Mouse (Mus musculus): ENCODE data around the gene 1700021F05Rik. TPM values are rescaled to one million over a fixed set of nuclear protein-coding genes. Genes with fewer than 3 reads are reported as not detected.

1700021F05Rik gene
- polyA plus RNA-seq, 1 experiment from 2014 or later, result 57.2 TPM

DNA sequence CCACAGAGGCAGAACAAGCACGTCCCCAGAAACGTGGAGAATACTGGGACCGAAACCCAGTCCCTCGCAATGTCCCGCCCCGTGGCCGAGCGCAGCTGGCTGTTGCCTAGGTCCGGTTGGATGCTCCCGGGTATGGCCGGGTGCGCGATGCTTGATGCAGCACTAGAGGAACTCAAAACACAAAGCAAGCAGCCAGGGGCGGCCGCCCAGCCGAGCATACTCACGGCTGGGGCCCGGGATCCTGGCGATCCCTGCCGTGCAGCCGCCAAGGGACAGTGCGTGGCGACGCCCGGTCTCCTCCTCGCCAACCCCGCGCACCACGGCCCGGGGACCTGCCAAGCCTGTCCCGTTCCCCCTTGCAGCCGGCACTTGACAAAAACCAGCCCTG, 37.6 kb upstream of the 1700021F05Rik start:
- no peaks in the 10 kb centered on the region for H3K9me3 ChIP-seq (ENCODE audit: control insufficient read depth, low read depth, low read length)
- H3K36me3 ChIP-seq (ENCODE audit: control insufficient read depth, insufficient read depth, low read length), result peaks cover 9% of the 10 kb centered on the region; the same call in 1 of the 2 replicates
- peak overlapping the region; percentile 90 for H3K9ac ChIP-seq (replicated peaks; ENCODE audit: low read depth, low read length)
- no peaks in the 10 kb centered on the region for H3K4me1 ChIP-seq (ENCODE audit: control insufficient read depth, insufficient read depth, low read length)
- under 1% methylated on average over 32 of the region's 32 CpGs for WGBS
- peak overlapping the region; percentile 97 for H3K27ac ChIP-seq (ENCODE audit: low read length)
- H3K4me3 ChIP-seq (ENCODE audit: low read depth, low read length), result peak overlapping the region; percentile 77
- peak; percentile 20; the same call in 1 of the 2 replicates for ATAC-seq (ENCODE audit: insufficient number of reproducible peaks, insufficient read depth, low FRiP score, low read depth)
- H3K4me2 ChIP-seq (replicated peaks; ENCODE audit: low read depth, low read length), result peak overlapping the region; percentile 92
- H3K27me3 ChIP-seq (ENCODE audit: control insufficient read depth, insufficient read depth, low read length), result no peaks in the 10 kb centered on the region

DNA sequence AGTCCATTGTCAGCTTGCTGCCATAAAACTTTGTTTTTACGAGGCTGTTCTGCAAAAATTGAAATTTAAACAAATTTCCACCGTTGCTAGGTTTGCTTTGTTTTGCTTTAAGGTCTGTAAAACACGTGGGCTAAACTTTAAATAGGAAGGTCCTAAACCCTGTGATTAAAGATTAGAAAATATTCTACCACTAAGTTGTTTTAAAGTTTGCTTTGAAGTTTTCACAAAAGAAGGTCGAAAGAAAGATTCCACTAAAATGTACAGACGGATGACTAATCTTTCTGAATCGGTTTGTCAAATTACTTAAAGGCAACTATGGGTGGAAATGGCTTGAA, 37.2 kb upstream of the 1700021F05Rik start, which contains the start of gene Cd24a:
Cd24a (plus strand) TSS at position 288 of the 335 bp plus-strand sequence.
- ATAC-seq (ENCODE audit: insufficient number of reproducible peaks, insufficient read depth, low FRiP score, low read depth), result no peak

DNA sequence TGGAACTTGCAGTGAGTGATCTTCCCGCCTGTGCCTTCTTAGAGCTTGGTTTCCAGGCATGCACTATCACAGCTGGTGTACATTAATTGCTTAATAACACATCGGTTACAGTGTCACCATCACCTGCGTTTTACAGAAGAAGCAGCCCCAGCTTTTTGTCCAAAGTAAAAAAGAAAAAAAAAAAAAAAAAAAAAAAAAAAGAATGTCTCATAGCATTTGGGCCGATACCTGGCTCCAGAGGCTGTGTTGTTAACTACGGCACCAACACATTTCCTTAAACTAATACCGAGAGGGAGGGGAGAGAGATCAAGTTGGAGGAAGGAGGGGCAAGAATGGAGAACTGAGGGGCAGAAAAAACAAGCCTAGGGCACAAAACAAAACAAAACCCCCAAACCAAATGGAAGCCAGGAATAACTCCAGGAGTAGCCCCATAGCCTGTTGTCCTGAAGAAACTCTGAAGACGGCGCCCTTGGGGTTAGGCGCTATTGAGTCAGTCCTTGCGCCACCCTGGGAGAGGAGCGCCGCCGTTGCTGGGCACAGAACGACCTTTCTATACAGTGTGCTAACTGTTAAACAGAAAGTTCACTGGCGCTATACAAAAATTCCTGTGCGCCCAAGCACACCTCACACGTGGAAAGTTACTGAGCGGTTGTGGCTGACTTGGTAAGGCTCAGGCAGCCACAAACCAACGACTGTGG, 36.7 kb upstream of the 1700021F05Rik start:
- Histone ChIP-seq H3K9ac (replicated peaks; ENCODE audit: low read depth, low read length) (0 out of 2 replicates have a peak overlapping the region, but pooled peaks have one; percentile 6), H3K9me3 (ENCODE audit: control insufficient read depth, low read depth, low read length) (no peaks in the 10 kb centered on the region), H3K27me3 (ENCODE audit: control insufficient read depth, insufficient read depth, low read length) (no peaks in the 10 kb centered on the region), H3K4me3 (ENCODE audit: low read depth, low read length) (peak overlapping the region; percentile 77), H3K27ac (ENCODE audit: low read length) (peak overlapping the region; percentile 97; the same call in 1 of the 2 replicates), H3K36me3 (ENCODE audit: control insufficient read depth, insufficient read depth, low read length) (peaks cover 3% of the 10 kb centered on the region; the same call in 1 of the 2 replicates), H3K4me1 (ENCODE audit: control insufficient read depth, insufficient read depth, low read length) (no peaks in the 10 kb centered on the region), H3K4me2 (replicated peaks; ENCODE audit: low read depth, low read length) (peak overlapping the region; percentile 92)
- no peak for ATAC-seq (ENCODE audit: insufficient number of reproducible peaks, insufficient read depth, low FRiP score, low read depth)
- 19% methylated on average over 19 of the region's 19 CpGs for WGBS

More for the DNA sequence above, 37.2 kb upstream of the 1700021F05Rik start, which contains the start of gene Cd24a:
- WGBS, result under 1% methylated on average over 6 of the region's 6 CpGs
- Histone ChIP-seq H3K27me3 (ENCODE audit: control insufficient read depth, insufficient read depth, low read length) (no peaks in the 10 kb centered on the region), H3K36me3 (ENCODE audit: control insufficient read depth, insufficient read depth, low read length) (peaks cover 5% of the 10 kb centered on the region; the same call in 1 of the 2 replicates), H3K9me3 (ENCODE audit: control insufficient read depth, low read depth, low read length) (no peaks in the 10 kb centered on the region), H3K4me2 (replicated peaks; ENCODE audit: low read depth, low read length) (peak within 1 kb of the TSS; percentile 92), H3K27ac (ENCODE audit: low read length) (peak within 1 kb of the TSS; percentile 97), H3K4me1 (ENCODE audit: control insufficient read depth, insufficient read depth, low read length) (no peaks in the 10 kb centered on the region), H3K9ac (replicated peaks; ENCODE audit: low read depth, low read length) (peak within 1 kb of the TSS; percentile 90), H3K4me3 (ENCODE audit: low read depth, low read length) (peak within 1 kb of the TSS; percentile 77)

DNA sequence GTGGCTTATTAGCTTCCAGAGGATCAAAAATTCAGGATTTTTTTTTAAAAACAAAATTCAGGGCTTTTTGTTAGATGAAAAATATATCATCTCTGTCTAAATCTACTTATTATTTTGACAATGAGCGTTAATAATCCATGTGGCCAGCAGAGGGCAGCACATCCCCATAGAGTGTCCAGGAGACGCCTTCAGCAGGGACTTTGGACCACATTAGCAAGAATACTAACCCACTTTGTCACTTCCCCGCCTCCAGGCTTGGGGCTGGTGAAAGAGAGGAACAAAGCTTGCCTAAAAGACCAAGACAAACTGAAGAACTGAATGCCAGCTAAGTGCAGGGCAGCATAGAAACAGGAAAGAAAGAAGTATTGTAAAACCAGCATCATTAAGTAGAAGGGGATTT, 34.2 kb upstream of the 1700021F05Rik start:
- Histone ChIP-seq H3K4me3 (ENCODE audit: low read depth, low read length) (no peak overlapping the region), H3K9me3 (ENCODE audit: control insufficient read depth, low read depth, low read length) (peaks cover 6% of the 10 kb centered on the region; the same call in 1 of the 2 replicates), H3K4me1 (ENCODE audit: control insufficient read depth, insufficient read depth, low read length) (no peaks in the 10 kb centered on the region), H3K36me3 (ENCODE audit: control insufficient read depth, insufficient read depth, low read length) (no peaks in the 10 kb centered on the region), H3K27ac (ENCODE audit: low read length) (no peak overlapping the region), H3K27me3 (ENCODE audit: control insufficient read depth, insufficient read depth, low read length) (no peaks in the 10 kb centered on the region), H3K4me2 (replicated peaks; ENCODE audit: low read depth, low read length) (no peak overlapping the region), H3K9ac (replicated peaks; ENCODE audit: low read depth, low read length) (no peak overlapping the region)
- ATAC-seq (ENCODE audit: insufficient number of reproducible peaks, insufficient read depth, low FRiP score, low read depth), result no peak
- WGBS, result under 1% methylated on average over 3 of the region's 3 CpGs

DNA sequence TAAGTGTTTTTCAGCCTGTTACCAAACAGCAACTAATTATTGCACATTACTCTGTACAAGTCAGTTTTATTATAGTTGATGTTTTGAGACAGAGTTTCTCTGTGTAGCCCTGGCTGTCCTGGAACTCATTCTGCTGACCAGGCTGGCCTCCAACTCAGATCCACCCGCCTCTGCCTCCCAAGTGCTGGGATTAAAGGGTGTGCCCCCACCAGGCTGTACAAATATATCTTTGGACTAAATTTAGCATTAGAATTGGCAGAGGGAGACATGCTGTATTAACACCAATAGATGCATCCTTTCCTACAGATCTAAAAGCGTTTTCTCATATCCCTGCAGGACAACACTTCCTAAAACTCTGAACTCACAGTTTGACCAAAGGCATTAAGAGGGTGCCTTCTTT, 33.6 kb upstream of the 1700021F05Rik start:
- H3K4me3 ChIP-seq (ENCODE audit: low read depth, low read length), result no peak overlapping the region
- no peaks in the 10 kb centered on the region for H3K4me1 ChIP-seq (ENCODE audit: control insufficient read depth, insufficient read depth, low read length)
- no peaks in the 10 kb centered on the region for H3K27me3 ChIP-seq (ENCODE audit: control insufficient read depth, insufficient read depth, low read length)
- no peak overlapping the region for H3K27ac ChIP-seq (ENCODE audit: low read length)
- ATAC-seq (ENCODE audit: insufficient number of reproducible peaks, insufficient read depth, low FRiP score, low read depth), result no peak
- no peaks in the 10 kb centered on the region for H3K36me3 ChIP-seq (ENCODE audit: control insufficient read depth, insufficient read depth, low read length)
- no peak overlapping the region for H3K9ac ChIP-seq (replicated peaks; ENCODE audit: low read depth, low read length)
- 86% methylated on average over 2 of the region's 2 CpGs for WGBS
- no peak overlapping the region for H3K4me2 ChIP-seq (replicated peaks; ENCODE audit: low read depth, low read length)
- peaks cover 6% of the 10 kb centered on the region; the same call in 1 of the 2 replicates for H3K9me3 ChIP-seq (ENCODE audit: control insufficient read depth, low read depth, low read length)

DNA sequence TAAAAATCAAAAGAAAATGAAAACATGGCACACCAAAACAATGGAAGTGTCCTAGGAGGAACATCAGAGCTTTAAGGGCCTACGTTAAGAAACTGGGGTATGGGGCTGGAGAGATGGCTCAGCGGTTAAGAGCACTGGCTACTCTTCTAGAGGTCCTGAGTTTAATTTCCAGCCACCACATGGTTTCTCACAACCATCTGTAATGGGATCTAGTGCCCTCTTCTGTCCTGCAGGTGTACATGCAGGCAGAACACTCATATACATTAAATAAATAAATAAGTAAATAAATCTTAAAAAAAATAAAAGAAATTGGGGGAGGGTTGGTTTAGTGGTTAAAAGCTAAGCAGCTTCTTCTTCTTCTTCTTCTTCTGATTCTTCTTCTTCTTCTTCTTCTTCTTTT, 20.5 kb upstream of the 1700021F05Rik start:
- Histone ChIP-seq H3K4me2 (replicated peaks; ENCODE audit: low read depth, low read length) (no peak overlapping the region), H3K9ac (replicated peaks; ENCODE audit: low read depth, low read length) (no peak overlapping the region), H3K9me3 (ENCODE audit: control insufficient read depth, low read depth, low read length) (no peaks in the 10 kb centered on the region), H3K36me3 (ENCODE audit: control insufficient read depth, insufficient read depth, low read length) (no peaks in the 10 kb centered on the region), H3K4me3 (ENCODE audit: low read depth, low read length) (no peak overlapping the region), H3K27ac (ENCODE audit: low read length) (no peak overlapping the region), H3K27me3 (ENCODE audit: control insufficient read depth, insufficient read depth, low read length) (no peaks in the 10 kb centered on the region), H3K4me1 (ENCODE audit: control insufficient read depth, insufficient read depth, low read length) (no peaks in the 10 kb centered on the region)
- 86% methylated on average over 2 of the region's 2 CpGs for WGBS
- no peak for ATAC-seq (ENCODE audit: insufficient number of reproducible peaks, insufficient read depth, low FRiP score, low read depth)

DNA sequence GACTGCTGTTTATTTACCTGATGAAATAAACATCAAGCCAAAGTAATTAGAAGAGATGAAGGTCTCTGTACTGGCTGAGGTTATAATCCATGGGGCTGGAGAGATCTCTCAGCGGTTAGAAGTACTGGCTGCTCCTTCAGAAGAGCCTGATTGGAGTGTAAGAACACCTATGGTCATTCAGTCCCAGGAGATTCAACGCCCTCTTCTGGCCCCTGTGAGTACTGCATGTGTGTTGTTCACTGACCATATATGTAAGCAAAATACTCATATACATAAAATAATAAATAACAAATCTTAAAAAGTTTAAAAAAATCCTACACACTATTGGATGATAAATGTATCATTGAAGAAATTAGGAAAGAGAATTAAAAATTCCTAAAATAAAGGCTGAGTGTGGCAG, 20.0 kb upstream of the 1700021F05Rik start:
- Histone ChIP-seq H3K4me1 (ENCODE audit: control insufficient read depth, insufficient read depth, low read length) (no peaks in the 10 kb centered on the region), H3K4me2 (replicated peaks; ENCODE audit: low read depth, low read length) (no peak overlapping the region), H3K36me3 (ENCODE audit: control insufficient read depth, insufficient read depth, low read length) (no peaks in the 10 kb centered on the region), H3K9ac (replicated peaks; ENCODE audit: low read depth, low read length) (no peak overlapping the region), H3K4me3 (ENCODE audit: low read depth, low read length) (no peak overlapping the region), H3K27me3 (ENCODE audit: control insufficient read depth, insufficient read depth, low read length) (no peaks in the 10 kb centered on the region), H3K9me3 (ENCODE audit: control insufficient read depth, low read depth, low read length) (no peaks in the 10 kb centered on the region), H3K27ac (ENCODE audit: low read length) (no peak overlapping the region)
- ATAC-seq (ENCODE audit: insufficient number of reproducible peaks, insufficient read depth, low FRiP score, low read depth), result no peak
- WGBS, result 39% methylated on average over 2 of the region's 2 CpGs

DNA sequence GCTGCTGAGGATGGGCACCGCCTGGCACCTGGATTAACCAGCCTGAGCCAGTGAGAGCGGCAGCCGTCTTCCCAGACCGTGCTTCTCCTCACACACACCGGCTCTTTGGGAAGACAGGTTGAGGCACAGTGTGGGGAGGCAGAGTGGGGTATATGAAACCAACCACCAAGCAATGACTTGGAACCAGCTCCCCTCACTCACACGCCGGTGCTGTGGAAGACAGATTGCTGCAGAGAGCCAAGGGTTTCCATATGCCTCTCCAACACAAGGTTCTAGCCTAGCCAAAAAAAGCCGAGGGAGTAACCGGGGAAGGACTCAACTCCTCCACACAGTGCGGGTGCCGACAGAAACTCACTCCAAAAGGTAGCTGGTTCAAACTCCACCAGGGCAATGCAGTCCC, 18.5 kb upstream of the 1700021F05Rik start:
- ATAC-seq (ENCODE audit: insufficient number of reproducible peaks, insufficient read depth, low FRiP score, low read depth), result no peak
- Histone ChIP-seq H3K4me3 (ENCODE audit: low read depth, low read length) (no peak overlapping the region), H3K27ac (ENCODE audit: low read length) (no peak overlapping the region), H3K4me1 (ENCODE audit: control insufficient read depth, insufficient read depth, low read length) (no peaks in the 10 kb centered on the region), H3K9ac (replicated peaks; ENCODE audit: low read depth, low read length) (no peak overlapping the region), H3K4me2 (replicated peaks; ENCODE audit: low read depth, low read length) (no peak overlapping the region), H3K9me3 (ENCODE audit: control insufficient read depth, low read depth, low read length) (no peaks in the 10 kb centered on the region), H3K27me3 (ENCODE audit: control insufficient read depth, insufficient read depth, low read length) (no peaks in the 10 kb centered on the region), H3K36me3 (ENCODE audit: control insufficient read depth, insufficient read depth, low read length) (no peaks in the 10 kb centered on the region)
- 72% methylated on average over 11 of the region's 11 CpGs for WGBS

Measured in stomach, embryonic 14.5 days (tissue).